Mouse (Mus musculus) hindbrain, embryonic 16.5 days (tissue): ENCODE measurements around the gene Erc2. TPM values are rescaled to one million over a fixed set of nuclear protein-coding genes. Genes with fewer than 3 reads are reported as not detected.

Experiments used
- ATAC-seq: fragments of 200-750 bp; cut with Nextera tagmentation; 2 replicates; pipeline ENCODE4 v1.8.0; 2017; ENCODE audit warnings: moderate TSS enrichment, moderate library complexity
- H3K27ac ChIP-seq: fragments of 300-500 bp; sonication (generic); 2 replicates; pipeline ENCODE4 v1.5.1; 2014; ENCODE audit warnings: low read depth, mild to moderate bottlenecking, control low read depth, low read length, moderate library complexity
- H3K27me3 ChIP-seq: fragments of 300-500 bp; sonication (generic); replicated peaks from 2 replicates; pipeline ENCODE4 v1.6.1; 2014; ENCODE audit warnings: low read length; ENCODE audit not compliant: control insufficient read depth, insufficient read depth
- H3K36me3 ChIP-seq: fragments of 300-500 bp; sonication (generic); 2 replicates; pipeline ENCODE4 v1.6.1; 2014; ENCODE audit warnings: mild to moderate bottlenecking, low read length, moderate library complexity, mixed read lengths; ENCODE audit not compliant: control insufficient read depth, insufficient read depth
- H3K4me1 ChIP-seq: fragments of 300-500 bp; sonication (generic); 2 replicates; pipeline ENCODE4 v1.6.1; 2014; ENCODE audit warnings: low read depth, low read length; ENCODE audit not compliant: control insufficient read depth, insufficient read depth
- H3K4me2 ChIP-seq: fragments of 300-500 bp; sonication (generic); 2 replicates; pipeline ENCODE4 v1.6.1; 2014; ENCODE audit warnings: mild to moderate bottlenecking, low read length, control low read depth, moderate library complexity
- H3K4me3 ChIP-seq: fragments of 300-500 bp; sonication (generic); 2 replicates; pipeline ENCODE4 v1.5.1; 2014; ENCODE audit warnings: mild to moderate bottlenecking, low read length, control low read depth, moderate library complexity
- H3K9ac ChIP-seq: fragments of 300-500 bp; sonication (generic); 2 replicates; pipeline ENCODE4 v1.6.1; 2014; ENCODE audit warnings: low read depth, mild to moderate bottlenecking, control low read depth, low read length, moderate library complexity
- H3K9me3 ChIP-seq: fragments of 300-500 bp; sonication (generic); 2 replicates; pipeline ENCODE4 v1.6.1; 2014; ENCODE audit warnings: mild to moderate bottlenecking, low read length, moderate library complexity; ENCODE audit not compliant: control insufficient read depth
- WGBS: fragments of 180-500 bp; shearing (Covaris S2); extraction: QIAGEN DNeasy Blood & Tissue Kit; methylation state at CpG from one replicate; pipeline ENCODE4 v1.1.7; 2014; 5-methylcytosine and 5-hydroxymethylcytosine counted together
- polyA plus RNA-seq: library from polyadenylated mRNA; unstranded; fragments of >200 nt; fragmentation: Nextera tagmentation; extraction: Ambion mirVana; gene quantifications from 2 replicates; pipeline ENCODE4 v1.2.1, GENCODE M21; 2015

The Erc2 gene
- polyA plus RNA-seq, 1 experiment from 2014 or later, result 73.8 TPM

GRCm38 (mm10) chr14:28057885-28058860 is 435.9 kb downstream of the Erc2 start:
- Histone ChIP-seq H3K27me3 (no peaks in the 10 kb centered on the region; the same call in 1 of the 2 replicates), H3K36me3 (no peaks in the 10 kb centered on the region), H3K4me3 (no peak overlapping the region), H3K4me2 (peak overlapping the region; percentile 6), H3K4me1 (peaks cover 14% of the 10 kb centered on the region), H3K27ac (peak overlapping the region; percentile 64), H3K9ac (no peak overlapping the region), H3K9me3 (no peaks in the 10 kb centered on the region)
- ATAC-seq, result peak; percentile 87
- 9% methylated on average over 18 of the region's 18 CpGs for WGBS

- ATAC-seq, result no peak
- H3K4me2 ChIP-seq, result no peak overlapping the region
- no peak overlapping the region for H3K4me3 ChIP-seq
- peaks cover 14% of the 10 kb centered on the region for H3K4me1 ChIP-seq
- H3K9me3 ChIP-seq, result no peaks in the 10 kb centered on the region
- H3K27ac ChIP-seq, result no peak overlapping the region
- no peaks in the 10 kb centered on the region; the same call in 1 of the 2 replicates for H3K27me3 ChIP-seq
- no peaks in the 10 kb centered on the region for H3K36me3 ChIP-seq
- 61% methylated on average over 4 of the region's 4 CpGs for WGBS
- H3K9ac ChIP-seq, result no peak overlapping the region
These were observed 438.7 kb downstream of the Erc2 start for GRCm38 (mm10) chr14:28060891-28061290.

- H3K27me3 ChIP-seq, result no peaks in the 10 kb centered on the region
- no peak for ATAC-seq
- WGBS, result 67% methylated on average over 3 of the region's 3 CpGs
These were observed 439.6 kb downstream of the Erc2 start for GRCm38 (mm10) chr14:28061649-28062375.

GRCm38 (mm10) chr14:28068021-28068420 is 445.8 kb downstream of the Erc2 start:
- Histone ChIP-seq H3K4me2 (no peak overlapping the region), H3K9me3 (no peaks in the 10 kb centered on the region), H3K4me1 (no peaks in the 10 kb centered on the region), H3K9ac (no peak overlapping the region), H3K27me3 (no peaks in the 10 kb centered on the region), H3K36me3 (no peaks in the 10 kb centered on the region), H3K4me3 (no peak overlapping the region), H3K27ac (no peak overlapping the region)
- WGBS, result 30% methylated on average over 12 of the region's 12 CpGs
- ATAC-seq, result no peak

More at GRCm38 (mm10) chr14:28061649-28062375, 439.6 kb downstream of the Erc2 start:
- no peak overlapping the region for H3K4me3 ChIP-seq
- no peak overlapping the region for H3K9ac ChIP-seq
- H3K36me3 ChIP-seq, result no peaks in the 10 kb centered on the region
- H3K4me2 ChIP-seq, result no peak overlapping the region
- H3K27ac ChIP-seq, result no peak overlapping the region
- no peaks in the 10 kb centered on the region for H3K9me3 ChIP-seq
- H3K4me1 ChIP-seq, result peaks cover 14% of the 10 kb centered on the region

GRCm38 (mm10) chr14:28069826-28070225 is 447.6 kb downstream of the Erc2 start:
- no peak for ATAC-seq
- no peaks in the 10 kb centered on the region for H3K4me1 ChIP-seq
- H3K27ac ChIP-seq, result no peak overlapping the region
- no peaks in the 10 kb centered on the region for H3K27me3 ChIP-seq
- 92% methylated on average over 2 of the region's 2 CpGs for WGBS
- H3K9me3 ChIP-seq, result no peaks in the 10 kb centered on the region
- H3K4me3 ChIP-seq, result no peak overlapping the region
- H3K4me2 ChIP-seq, result no peak overlapping the region
- no peak overlapping the region for H3K9ac ChIP-seq
- H3K36me3 ChIP-seq, result no peaks in the 10 kb centered on the region

GRCm38 (mm10) chr14:28072561-28072960 is 450.3 kb downstream of the Erc2 start:
- no peaks in the 10 kb centered on the region for H3K9me3 ChIP-seq
- 83% methylated on average over 3 of the region's 3 CpGs for WGBS
- H3K4me2 ChIP-seq, result no peak overlapping the region
- no peak overlapping the region for H3K27ac ChIP-seq
- no peak overlapping the region for H3K4me3 ChIP-seq
- H3K36me3 ChIP-seq, result no peaks in the 10 kb centered on the region
- no peaks in the 10 kb centered on the region for H3K27me3 ChIP-seq
- no peaks in the 10 kb centered on the region for H3K4me1 ChIP-seq
- no peak for ATAC-seq
- no peak overlapping the region for H3K9ac ChIP-seq

- Histone ChIP-seq H3K4me3 (no peak overlapping the region), H3K4me2 (no peak overlapping the region), H3K36me3 (no peaks in the 10 kb centered on the region), H3K27ac (no peak overlapping the region), H3K9me3 (no peaks in the 10 kb centered on the region), H3K9ac (no peak overlapping the region), H3K27me3 (no peaks in the 10 kb centered on the region), H3K4me1 (no peaks in the 10 kb centered on the region)
- WGBS, result 62% methylated on average over 8 of the region's 8 CpGs
- ATAC-seq, result no peak
These were observed 467.6 kb downstream of the Erc2 start for GRCm38 (mm10) chr14:28089636-28090443.

GRCm38 (mm10) chr14:28091367-28091766 is 469.1 kb downstream of the Erc2 start:
- WGBS, result 82% methylated on average over 1 of the region's 1 CpGs
- no peaks in the 10 kb centered on the region for H3K9me3 ChIP-seq
- H3K4me1 ChIP-seq, result no peaks in the 10 kb centered on the region
- peak; percentile 58 for ATAC-seq
- no peak overlapping the region for H3K4me2 ChIP-seq
- H3K27me3 ChIP-seq, result no peaks in the 10 kb centered on the region
- H3K4me3 ChIP-seq, result no peak overlapping the region
- H3K27ac ChIP-seq, result no peak overlapping the region
- H3K36me3 ChIP-seq, result peaks cover 3% of the 10 kb centered on the region; the same call in 1 of the 2 replicates
- H3K9ac ChIP-seq, result no peak overlapping the region
